Mouse (Mus musculus) kidney, postnatal 0 days (tissue): ENCODE data around the gene Faf2. TPM values are rescaled to one million over a fixed set of nuclear protein-coding genes. Genes with fewer than 3 reads are reported as not detected.

Experiments
- ATAC-seq: fragments of 200-750 bp; cut with Nextera tagmentation; replicated peaks from 2 replicates; pipeline ENCODE4 v1.8.0; 2017; ENCODE audit warnings: low read depth, moderate number of reproducible peaks, moderate TSS enrichment, moderate library complexity; ENCODE audit not compliant: low FRiP score
- DNase-seq: peaks from one replicate; pipeline ENCODE4 v3.0.0-alpha.2; 2016; ENCODE audit warnings: low spot score
- H3K27ac ChIP-seq: fragments of 300-500 bp; sonication (generic); 2 replicates; pipeline ENCODE4 v1.5.1; 2014; ENCODE audit warnings: mild to moderate bottlenecking
- H3K27me3 ChIP-seq: fragments of 300-500 bp; sonication (generic); 2 replicates; pipeline ENCODE4 v1.6.1; 2014; ENCODE audit warnings: low read length, mixed read lengths; ENCODE audit not compliant: insufficient read depth
- H3K36me3 ChIP-seq: fragments of 300-500 bp; sonication (generic); 2 replicates; pipeline ENCODE4 v1.6.1; 2014; ENCODE audit warnings: low read length, mixed read lengths; ENCODE audit not compliant: insufficient read depth
- H3K4me1 ChIP-seq: fragments of 300-500 bp; sonication (generic); replicated peaks from 2 replicates; pipeline ENCODE4 v1.6.1; 2014; ENCODE audit warnings: antibody characterized with exemption, low read length, mixed read lengths; ENCODE audit not compliant: insufficient read depth
- H3K4me2 ChIP-seq: fragments of 300-500 bp; sonication (generic); 2 replicates; pipeline ENCODE4 v1.6.1; 2014; ENCODE audit warnings: mild to moderate bottlenecking, low read length, moderate library complexity, mixed read lengths
- H3K4me3 ChIP-seq: fragments of 300-500 bp; sonication (generic); replicated peaks from 2 replicates; pipeline ENCODE4 v1.5.1; 2014; ENCODE audit warnings: low read depth, low read length
- H3K9ac ChIP-seq: fragments of 300-500 bp; sonication (generic); 2 replicates; pipeline ENCODE4 v1.6.1; 2014; ENCODE audit warnings: low read depth, low read length
- H3K9me3 ChIP-seq: fragments of 300-500 bp; sonication (generic); replicated peaks from 2 replicates; pipeline ENCODE4 v1.6.1; 2016; ENCODE audit warnings: low read length, inconsistent platforms, mixed read lengths
- CTCF ChIP-seq: IDR thresholded peaks from 2 replicates; pipeline ENCODE4 v1.5.1; 2016; ENCODE audit warnings: antibody characterized with exemption, low read depth, mild to moderate bottlenecking, moderate library complexity
- WGBS: fragments of 180-500 bp; shearing (Covaris S2); extraction: QIAGEN DNeasy Blood & Tissue Kit; methylation state at CpG from one replicate; pipeline ENCODE4 v1.1.7; 2014; 5-methylcytosine and 5-hydroxymethylcytosine counted together
- polyA plus RNA-seq: library from polyadenylated mRNA; unstranded; fragments of >200 nt; fragmentation: Nextera tagmentation; extraction: Ambion mirVana; gene quantifications from 2 replicates; pipeline ENCODE4 v1.2.1, GENCODE M21; 2015

The Faf2 gene
- polyA plus RNA-seq, 1 experiment from 2014 or later: 61.2 TPM

GRCm38 (mm10) chr13:54664509-54664908 lies 42.9 kb downstream of the Faf2 start:
- DNase-seq (no peak), ATAC-seq (no peak)
- no peak overlapping the region for H3K4me3 ChIP-seq
- no peak for TF ChIP-seq CTCF
- peaks cover 16% of the 10 kb centered on the region for H3K36me3 ChIP-seq
- 87% methylated on average over 1 of the region's 1 CpGs for WGBS
- no peaks in the 10 kb centered on the region for H3K9me3 ChIP-seq
- peak overlapping the region; percentile 37; the same call in 1 of the 2 replicates for H3K27ac ChIP-seq
- H3K27me3 ChIP-seq: no peaks in the 10 kb centered on the region
- H3K9ac ChIP-seq: no peak overlapping the region
- 0 out of 2 replicates have a peak, but pooled peaks cover 4% of the 10 kb centered on the region for H3K4me1 ChIP-seq
- H3K4me2 ChIP-seq: no peak overlapping the region

GRCm38 (mm10) chr13:54665062-54665461 lies 43.5 kb downstream of the Faf2 start:
- H3K27me3 ChIP-seq: no peaks in the 10 kb centered on the region
- TF ChIP-seq CTCF: no peak

GRCm38 (mm10) chr13:54670491-54670890 lies 48.9 kb downstream of the Faf2 start:
- Histone ChIP-seq H3K27ac (no peak overlapping the region), H3K4me1 (no peaks in the 10 kb centered on the region), H3K4me2 (no peak overlapping the region), H3K9ac (no peak overlapping the region), H3K4me3 (no peak overlapping the region), H3K27me3 (no peaks in the 10 kb centered on the region), H3K9me3 (no peaks in the 10 kb centered on the region), H3K36me3 (no peaks in the 10 kb centered on the region)
- TF ChIP-seq CTCF: no peak
- DNase-seq (no peak), ATAC-seq (no peak)
- 69% methylated on average over 2 of the region's 2 CpGs for WGBS

More at GRCm38 (mm10) chr13:54665062-54665461, 43.5 kb downstream of the Faf2 start:
- H3K9me3 ChIP-seq: no peaks in the 10 kb centered on the region
- H3K27ac ChIP-seq: no peak overlapping the region
- no peak overlapping the region for H3K4me2 ChIP-seq
- no peak for DNase-seq
- no peak for ATAC-seq
- H3K4me3 ChIP-seq: no peak overlapping the region
- H3K9ac ChIP-seq: no peak overlapping the region
- WGBS: 95% methylated on average over 7 of the region's 7 CpGs
- 0 out of 2 replicates have a peak, but pooled peaks cover 4% of the 10 kb centered on the region for H3K4me1 ChIP-seq
- peaks cover 16% of the 10 kb centered on the region for H3K36me3 ChIP-seq

GRCm38 (mm10) chr13:54675895-54676590 lies 54.5 kb downstream of the Faf2 start:
- H3K27ac ChIP-seq: peak overlapping the region; percentile 60; the same call in 1 of the 2 replicates
- no peaks in the 10 kb centered on the region for H3K27me3 ChIP-seq
- H3K9me3 ChIP-seq: no peaks in the 10 kb centered on the region
- H3K9ac ChIP-seq: no peak overlapping the region
- 41% methylated on average over 11 of the region's 11 CpGs for WGBS
- H3K4me1 ChIP-seq: no peaks in the 10 kb centered on the region
- DNase-seq (peak; percentile 44), ATAC-seq (peak; percentile 68)
- H3K36me3 ChIP-seq: peaks cover 18% of the 10 kb centered on the region; the same call in 1 of the 2 replicates
- TF ChIP-seq CTCF: no peak
- no peak overlapping the region for H3K4me2 ChIP-seq
- no peak overlapping the region for H3K4me3 ChIP-seq

- ATAC-seq: no peak
- Histone ChIP-seq H3K4me3 (no peak overlapping the region), H3K9ac (no peak overlapping the region), H3K27me3 (no peaks in the 10 kb centered on the region), H3K4me1 (no peaks in the 10 kb centered on the region), H3K4me2 (no peak overlapping the region), H3K36me3 (peaks cover 40% of the 10 kb centered on the region), H3K27ac (no peak overlapping the region), H3K9me3 (no peaks in the 10 kb centered on the region)
- no peak for DNase-seq
- 46% methylated on average over 4 of the region's 4 CpGs for WGBS
- no peak for TF ChIP-seq CTCF
These were observed 56.7 kb downstream of the Faf2 start for GRCm38 (mm10) chr13:54678263-54678662.

- TF ChIP-seq CTCF: no peak
- H3K36me3 ChIP-seq: peaks cover 44% of the 10 kb centered on the region
- no peak for DNase-seq
- ATAC-seq: no peak
- no peaks in the 10 kb centered on the region for H3K27me3 ChIP-seq
- H3K27ac ChIP-seq: no peak overlapping the region
- H3K9me3 ChIP-seq: no peaks in the 10 kb centered on the region
- WGBS: 79% methylated on average over 17 of the region's 17 CpGs
- no peak overlapping the region for H3K9ac ChIP-seq
- peaks cover 10% of the 10 kb centered on the region for H3K4me1 ChIP-seq
- H3K4me3 ChIP-seq: no peak overlapping the region
- no peak overlapping the region for H3K4me2 ChIP-seq
These were observed 58.7 kb downstream of the Faf2 start for GRCm38 (mm10) chr13:54680184-54680853.
